Mouse (Mus musculus): ENCODE measurements at regions not wholly inside any gene's neighbourhood (a gene's known extent, or its start where the extent isn't known, plus 50 kb on each side); places are given as distances from the start of the nearest gene placed in this dataset.

DNA sequence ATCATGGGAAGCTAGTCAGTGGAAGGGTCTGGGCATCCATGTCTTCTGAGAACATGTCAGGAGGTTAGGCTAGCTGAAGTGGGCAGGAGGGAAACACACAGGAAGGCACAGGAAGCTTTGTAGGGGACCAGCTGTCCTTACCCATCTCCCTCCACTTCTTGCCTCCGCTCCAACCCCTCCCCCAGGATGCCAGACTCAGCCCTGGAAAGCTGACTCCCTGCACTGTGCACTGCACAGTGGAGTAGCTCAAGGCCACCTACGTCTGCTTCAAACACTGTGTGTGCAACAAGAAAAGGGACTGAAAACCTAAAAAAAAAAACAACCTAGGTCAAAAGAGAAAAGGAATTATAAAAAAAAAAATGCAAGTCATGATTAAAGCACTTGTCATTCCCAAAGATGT is 97.3 kb downstream of the Zfp706 start:
- Histone ChIP-seq H3K4me3 (ENCODE audit: low read length) (no peak overlapping the region), H3K9ac (ENCODE audit: low read depth, low read length) (no peak overlapping the region), H3K27me3 (ENCODE audit: control insufficient read depth, insufficient read depth, low read length) (no peaks in the 10 kb centered on the region), H3K36me3 (ENCODE audit: control insufficient read depth, insufficient read depth, low read length) (no peaks in the 10 kb centered on the region), H3K9me3 (ENCODE audit: control insufficient read depth, low read length) (no peaks in the 10 kb centered on the region), H3K27ac (ENCODE audit: low read depth, low read length) (no peak overlapping the region), H3K4me2 (replicated peaks; ENCODE audit: low read depth, low read length) (no peak overlapping the region), H3K4me1 (ENCODE audit: control insufficient read depth, insufficient read depth, low read length) (peaks cover 20% of the 10 kb centered on the region)
- no peak for ATAC-seq (ENCODE audit: low FRiP score, low TSS enrichment)
- WGBS = 54% methylated on average over 2 of the region's 2 CpGs

DNA sequence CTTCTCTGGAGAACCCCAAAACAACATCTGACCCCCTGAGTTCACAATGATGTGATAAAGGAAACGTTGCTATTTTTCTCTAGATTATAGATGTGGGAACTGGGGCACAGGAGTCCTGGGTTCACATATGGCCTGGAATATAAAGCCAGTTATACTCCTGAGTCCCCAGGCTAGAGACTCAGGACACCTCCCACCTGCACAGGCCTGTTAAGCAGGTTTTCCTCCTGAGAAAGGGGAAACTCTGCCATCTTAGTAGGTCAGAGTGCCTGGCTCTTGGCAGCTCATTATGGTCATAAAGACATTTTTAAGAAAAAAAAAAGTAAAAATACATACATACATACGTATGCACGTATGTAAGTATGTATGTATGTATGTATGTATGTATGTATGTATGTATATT is 98.1 kb downstream of the Zfp706 start:
- no peak for ATAC-seq (ENCODE audit: low FRiP score, low TSS enrichment)
- Histone ChIP-seq H3K4me2 (replicated peaks; ENCODE audit: low read depth, low read length) (no peak overlapping the region), H3K36me3 (ENCODE audit: control insufficient read depth, insufficient read depth, low read length) (no peaks in the 10 kb centered on the region), H3K27ac (ENCODE audit: low read depth, low read length) (no peak overlapping the region), H3K9me3 (ENCODE audit: control insufficient read depth, low read length) (no peaks in the 10 kb centered on the region), H3K4me1 (ENCODE audit: control insufficient read depth, insufficient read depth, low read length) (peaks cover 20% of the 10 kb centered on the region), H3K9ac (ENCODE audit: low read depth, low read length) (no peak overlapping the region), H3K4me3 (ENCODE audit: low read length) (no peak overlapping the region), H3K27me3 (ENCODE audit: control insufficient read depth, insufficient read depth, low read length) (no peaks in the 10 kb centered on the region)
- 79% methylated on average over 3 of the region's 3 CpGs for WGBS

DNA sequence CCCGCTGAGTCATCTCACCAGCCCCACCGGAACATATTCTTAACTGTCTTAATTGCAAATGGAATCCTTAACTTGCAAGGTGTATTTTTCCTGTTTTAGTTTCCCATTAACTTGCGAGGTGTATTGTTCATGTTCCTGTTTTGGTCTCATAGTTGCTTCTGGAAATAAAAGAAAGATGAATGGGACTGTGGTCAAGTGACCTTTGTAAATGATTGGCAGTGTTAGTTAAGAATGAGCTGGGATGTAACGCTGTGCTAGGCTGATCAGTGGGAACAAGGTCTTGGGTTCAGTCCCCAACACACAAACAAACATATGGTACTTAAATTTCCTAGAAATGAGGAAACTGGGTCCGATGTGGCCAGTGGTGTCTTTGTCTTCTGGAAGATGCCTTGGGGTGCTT is 100.8 kb downstream of the Zfp706 start:
- H3K9ac ChIP-seq (ENCODE audit: low read depth, low read length) = no peak overlapping the region
- H3K27me3 ChIP-seq (ENCODE audit: control insufficient read depth, insufficient read depth, low read length) = no peaks in the 10 kb centered on the region
- H3K4me2 ChIP-seq (replicated peaks; ENCODE audit: low read depth, low read length) = no peak overlapping the region
- no peaks in the 10 kb centered on the region for H3K36me3 ChIP-seq (ENCODE audit: control insufficient read depth, insufficient read depth, low read length)
- H3K9me3 ChIP-seq (ENCODE audit: control insufficient read depth, low read length) = no peaks in the 10 kb centered on the region
- H3K27ac ChIP-seq (ENCODE audit: low read depth, low read length) = no peak overlapping the region
- H3K4me3 ChIP-seq (ENCODE audit: low read length) = no peak overlapping the region
- 57% methylated on average over 5 of the region's 5 CpGs for WGBS
- no peak for ATAC-seq (ENCODE audit: low FRiP score, low TSS enrichment)
- peaks cover 20% of the 10 kb centered on the region for H3K4me1 ChIP-seq (ENCODE audit: control insufficient read depth, insufficient read depth, low read length)

DNA sequence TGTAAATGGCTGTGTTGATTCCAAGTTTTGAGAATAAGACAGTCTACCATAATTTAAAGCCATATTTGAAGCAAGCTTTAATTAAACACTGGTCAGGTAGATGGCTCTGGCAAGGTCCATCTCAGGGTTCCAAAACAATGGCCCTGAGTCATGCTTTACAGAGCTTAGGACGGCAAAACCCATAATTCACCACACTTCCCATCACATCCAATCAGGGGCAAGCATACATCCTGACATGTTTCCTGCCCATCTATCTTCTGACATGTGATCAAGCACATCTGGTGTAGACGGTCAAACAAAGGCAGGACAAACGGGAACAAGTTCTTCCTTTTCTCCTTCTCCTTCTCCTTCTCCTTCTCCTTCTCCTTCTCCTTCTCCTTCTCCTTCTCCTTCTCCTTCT is 101.5 kb downstream of the Zfp706 start:
- Histone ChIP-seq H3K36me3 (ENCODE audit: control insufficient read depth, insufficient read depth, low read length) (no peaks in the 10 kb centered on the region), H3K9me3 (ENCODE audit: control insufficient read depth, low read length) (no peaks in the 10 kb centered on the region), H3K4me2 (replicated peaks; ENCODE audit: low read depth, low read length) (no peak overlapping the region), H3K27ac (ENCODE audit: low read depth, low read length) (no peak overlapping the region), H3K27me3 (ENCODE audit: control insufficient read depth, insufficient read depth, low read length) (no peaks in the 10 kb centered on the region), H3K9ac (ENCODE audit: low read depth, low read length) (no peak overlapping the region), H3K4me3 (ENCODE audit: low read length) (no peak overlapping the region), H3K4me1 (ENCODE audit: control insufficient read depth, insufficient read depth, low read length) (peaks cover 21% of the 10 kb centered on the region)
- no peak for ATAC-seq (ENCODE audit: low FRiP score, low TSS enrichment)
- WGBS = 35% methylated on average over 3 of the region's 3 CpGs

DNA sequence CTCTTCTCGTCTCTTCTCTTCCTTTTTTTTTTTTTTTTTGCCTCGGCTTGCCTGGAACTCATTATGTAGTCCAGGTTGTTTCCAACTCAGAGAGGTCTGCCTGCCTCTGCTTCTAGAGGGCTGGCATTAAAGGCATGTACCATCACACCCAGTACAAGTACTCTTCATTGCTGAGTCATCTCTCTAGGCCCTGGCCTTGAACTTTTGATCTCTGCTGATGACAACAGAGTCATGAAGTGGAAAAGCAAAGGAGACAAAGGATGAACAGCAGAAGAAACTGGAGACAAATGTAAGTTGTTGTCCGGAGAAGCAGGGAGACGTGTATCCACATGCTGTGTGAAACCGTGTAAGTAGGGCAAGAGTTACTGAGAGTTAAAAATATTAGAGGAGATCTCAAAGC is 103.7 kb downstream of the Zfp706 start:
- H3K27ac ChIP-seq (ENCODE audit: low read depth, low read length) = no peak overlapping the region; the same call in 1 of the 2 replicates
- WGBS = 85% methylated on average over 5 of the region's 5 CpGs
- H3K4me3 ChIP-seq (ENCODE audit: low read length) = no peak overlapping the region

DNA sequence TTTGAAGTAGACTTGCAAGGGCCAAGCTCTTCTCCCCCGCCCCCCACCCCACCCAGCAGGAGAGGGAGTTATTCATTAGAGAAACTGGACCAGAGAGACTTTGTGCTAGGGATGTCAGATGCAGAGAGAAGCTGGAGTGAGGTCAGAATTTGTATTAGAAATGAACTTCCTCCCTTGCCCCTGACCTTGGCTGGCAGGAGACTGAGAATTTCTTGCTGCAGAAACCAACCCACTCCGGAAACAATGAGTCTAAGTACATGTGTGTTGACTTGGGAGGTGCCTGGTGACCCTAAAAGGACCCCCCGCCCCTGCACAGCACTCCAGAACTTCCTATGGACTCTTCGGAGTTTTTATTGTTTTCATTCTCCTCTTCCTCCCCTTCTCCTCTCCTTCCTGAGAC is 104.3 kb downstream of the Zfp706 start:
- H3K4me3 ChIP-seq (ENCODE audit: low read length) = no peak overlapping the region
- H3K9me3 ChIP-seq (ENCODE audit: control insufficient read depth, low read length) = no peaks in the 10 kb centered on the region
- no peak for ATAC-seq (ENCODE audit: low FRiP score, low TSS enrichment)
- no peaks in the 10 kb centered on the region for H3K27me3 ChIP-seq (ENCODE audit: control insufficient read depth, insufficient read depth, low read length)
- H3K4me1 ChIP-seq (ENCODE audit: control insufficient read depth, insufficient read depth, low read length) = peaks cover 21% of the 10 kb centered on the region
- H3K36me3 ChIP-seq (ENCODE audit: control insufficient read depth, insufficient read depth, low read length) = no peaks in the 10 kb centered on the region
- H3K4me2 ChIP-seq (replicated peaks; ENCODE audit: low read depth, low read length) = no peak overlapping the region
- peak overlapping the region; percentile 25; the same call in 1 of the 2 replicates for H3K27ac ChIP-seq (ENCODE audit: low read depth, low read length)
- WGBS = 25% methylated on average over 4 of the region's 4 CpGs
- H3K9ac ChIP-seq (ENCODE audit: low read depth, low read length) = no peak overlapping the region

More for the DNA sequence above, 103.7 kb downstream of the Zfp706 start:
- H3K4me2 ChIP-seq (replicated peaks; ENCODE audit: low read depth, low read length) = no peak overlapping the region
- H3K4me1 ChIP-seq (ENCODE audit: control insufficient read depth, insufficient read depth, low read length) = peaks cover 21% of the 10 kb centered on the region
- no peaks in the 10 kb centered on the region for H3K9me3 ChIP-seq (ENCODE audit: control insufficient read depth, low read length)
- H3K36me3 ChIP-seq (ENCODE audit: control insufficient read depth, insufficient read depth, low read length) = no peaks in the 10 kb centered on the region
- H3K27me3 ChIP-seq (ENCODE audit: control insufficient read depth, insufficient read depth, low read length) = no peaks in the 10 kb centered on the region
- no peak for ATAC-seq (ENCODE audit: low FRiP score, low TSS enrichment)
- no peak overlapping the region for H3K9ac ChIP-seq (ENCODE audit: low read depth, low read length)

DNA sequence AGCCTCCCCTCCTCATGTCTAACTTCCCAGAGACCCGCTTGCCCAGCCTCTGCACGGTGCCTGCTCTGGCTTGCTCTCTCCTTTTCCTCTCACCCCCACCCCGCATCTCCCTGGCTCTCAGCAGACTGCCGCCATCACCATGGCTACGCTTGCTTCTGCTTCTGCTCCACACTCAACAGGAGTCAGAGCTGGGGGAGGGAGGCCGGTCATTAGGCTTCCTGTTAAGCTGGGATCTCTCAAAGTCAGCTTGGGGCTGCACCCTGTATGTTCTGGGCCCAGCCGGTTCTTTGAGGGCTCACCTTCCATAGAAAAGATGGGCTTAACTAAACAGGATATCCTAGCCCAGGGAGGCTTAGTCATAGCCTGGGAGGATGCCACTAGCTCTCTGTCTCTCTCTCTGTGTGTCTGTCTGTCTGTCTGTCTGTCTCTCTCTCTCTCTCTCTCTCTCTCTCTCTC is 105.7 kb downstream of the Zfp706 start:
- 7% methylated on average over 7 of the region's 7 CpGs for WGBS
- no peak overlapping the region for H3K27ac ChIP-seq (ENCODE audit: low read depth, low read length)
- ATAC-seq (ENCODE audit: low FRiP score, low TSS enrichment) = peak; percentile 88
- H3K9me3 ChIP-seq (ENCODE audit: control insufficient read depth, low read length) = no peaks in the 10 kb centered on the region
- H3K9ac ChIP-seq (ENCODE audit: low read depth, low read length) = no peak overlapping the region
- no peaks in the 10 kb centered on the region for H3K27me3 ChIP-seq (ENCODE audit: control insufficient read depth, insufficient read depth, low read length)
- H3K4me3 ChIP-seq (ENCODE audit: low read length) = no peak overlapping the region
- peaks cover 17% of the 10 kb centered on the region for H3K4me1 ChIP-seq (ENCODE audit: control insufficient read depth, insufficient read depth, low read length)
- no peaks in the 10 kb centered on the region for H3K36me3 ChIP-seq (ENCODE audit: control insufficient read depth, insufficient read depth, low read length)
- no peak overlapping the region for H3K4me2 ChIP-seq (replicated peaks; ENCODE audit: low read depth, low read length)

DNA sequence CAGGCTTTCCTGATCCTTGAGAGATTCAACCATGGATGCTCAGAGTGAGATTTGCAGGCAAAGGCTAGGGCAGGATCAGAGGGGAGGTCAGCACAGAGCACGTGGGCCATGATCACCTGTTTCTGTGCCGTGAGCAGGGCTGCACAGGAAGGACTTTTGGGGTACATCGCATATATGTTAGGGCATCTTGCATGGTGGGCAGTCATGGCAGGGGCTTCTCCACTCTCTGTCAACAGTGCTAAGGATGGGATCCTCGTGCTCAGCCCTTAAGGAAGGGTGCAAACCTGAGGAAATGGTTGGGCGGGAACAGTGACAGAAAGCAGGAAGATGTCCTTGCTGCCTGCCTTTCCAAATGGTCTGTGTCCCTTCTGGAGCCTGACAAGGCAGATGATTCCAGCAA is 106.2 kb downstream of the Zfp706 start:
- peak; percentile 50 for ATAC-seq (ENCODE audit: low FRiP score, low TSS enrichment)
- no peak overlapping the region for H3K4me3 ChIP-seq (ENCODE audit: low read length)
- 58% methylated on average over 5 of the region's 5 CpGs for WGBS
- H3K9me3 ChIP-seq (ENCODE audit: control insufficient read depth, low read length) = no peaks in the 10 kb centered on the region
- no peaks in the 10 kb centered on the region for H3K36me3 ChIP-seq (ENCODE audit: control insufficient read depth, insufficient read depth, low read length)
- peaks cover 13% of the 10 kb centered on the region; the same call in 1 of the 2 replicates for H3K4me1 ChIP-seq (ENCODE audit: control insufficient read depth, insufficient read depth, low read length)
- no peak overlapping the region for H3K27ac ChIP-seq (ENCODE audit: low read depth, low read length)
- H3K4me2 ChIP-seq (replicated peaks; ENCODE audit: low read depth, low read length) = no peak overlapping the region
- no peaks in the 10 kb centered on the region for H3K27me3 ChIP-seq (ENCODE audit: control insufficient read depth, insufficient read depth, low read length)
- no peak overlapping the region for H3K9ac ChIP-seq (ENCODE audit: low read depth, low read length)

DNA sequence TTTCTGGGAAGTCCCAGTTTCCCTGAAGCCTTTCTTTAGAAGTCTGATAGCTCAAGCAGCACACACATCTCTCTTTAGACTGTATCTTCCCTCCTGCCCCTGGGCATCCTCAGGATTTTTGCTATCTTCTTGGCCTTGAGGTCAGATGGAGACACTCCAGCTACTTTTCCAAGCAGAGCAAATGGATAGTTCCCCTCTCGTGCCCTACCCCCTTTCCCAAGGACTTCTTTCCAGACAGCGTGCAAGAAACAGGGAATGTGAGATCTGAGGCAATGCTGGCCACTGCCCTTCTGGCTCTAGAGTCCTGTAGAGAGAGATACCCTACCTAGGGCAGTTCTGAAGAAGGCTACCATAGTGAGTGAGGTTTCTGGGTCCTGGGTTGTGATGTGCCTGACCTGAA is 106.6 kb downstream of the Zfp706 start:
- no peak overlapping the region for H3K9ac ChIP-seq (ENCODE audit: low read depth, low read length)
- no peak overlapping the region for H3K27ac ChIP-seq (ENCODE audit: low read depth, low read length)
- no peak for ATAC-seq (ENCODE audit: low FRiP score, low TSS enrichment)
- no peaks in the 10 kb centered on the region for H3K36me3 ChIP-seq (ENCODE audit: control insufficient read depth, insufficient read depth, low read length)
- H3K4me1 ChIP-seq (ENCODE audit: control insufficient read depth, insufficient read depth, low read length) = peaks cover 13% of the 10 kb centered on the region; the same call in 1 of the 2 replicates
- no peak overlapping the region for H3K4me3 ChIP-seq (ENCODE audit: low read length)
- H3K4me2 ChIP-seq (replicated peaks; ENCODE audit: low read depth, low read length) = no peak overlapping the region
- 48% methylated on average over 2 of the region's 2 CpGs for WGBS
- H3K9me3 ChIP-seq (ENCODE audit: control insufficient read depth, low read length) = no peaks in the 10 kb centered on the region
- no peaks in the 10 kb centered on the region for H3K27me3 ChIP-seq (ENCODE audit: control insufficient read depth, insufficient read depth, low read length)

All from kidney, embryonic 14.5 days (tissue).